Mouse (Mus musculus) bone marrow macrophage, adult 2 months (primary cell): ENCODE measurements around the gene Aktip. TPM values are rescaled to one million over a fixed set of nuclear protein-coding genes. Genes with fewer than 3 reads are reported as not detected.
A peak's percentile ranks its signal among the peaks of the same experiment; 100 is the strongest.

Experiments used
- H3K27ac ChIP-seq: 2 replicates; pipeline ENCODE4 v1.5.1; 2012; ENCODE audit warnings: low read depth, low read length; ENCODE audit not compliant: insufficient read depth
- H3K4me1 ChIP-seq: 2 replicates; pipeline ENCODE4 v1.6.1; 2012; ENCODE audit warnings: low read length; ENCODE audit not compliant: control insufficient read depth, insufficient read depth
- H3K4me3 ChIP-seq: 2 replicates; pipeline ENCODE4 v1.5.1; 2012; ENCODE audit warnings: mild to moderate bottlenecking, low read length, moderate library complexity; ENCODE audit not compliant: insufficient read depth
- CTCF ChIP-seq: IDR thresholded peaks from 2 replicates; pipeline ENCODE4 v1.5.1; 2012; ENCODE audit warnings: low read depth, mild to moderate bottlenecking, low read length, moderate library complexity
- POLR2A ChIP-seq: IDR thresholded peaks from 2 replicates; pipeline ENCODE4 v1.6.1; 2012; ENCODE audit warnings: mild to moderate bottlenecking, low read depth, low read length, borderline replicate concordance
- polyA plus RNA-seq: library from polyadenylated mRNA; stranded (reverse); fragments of >200 nt; gene quantifications from 2 replicates; pipeline ENCODE4 v1.2.4, GENCODE M21; 2012; ENCODE audit not compliant: missing spikeins, insufficient read depth, insufficient read length

Aktip gene
- polyA plus RNA-seq, 1 experiment: 35.1 TPM

DNA sequence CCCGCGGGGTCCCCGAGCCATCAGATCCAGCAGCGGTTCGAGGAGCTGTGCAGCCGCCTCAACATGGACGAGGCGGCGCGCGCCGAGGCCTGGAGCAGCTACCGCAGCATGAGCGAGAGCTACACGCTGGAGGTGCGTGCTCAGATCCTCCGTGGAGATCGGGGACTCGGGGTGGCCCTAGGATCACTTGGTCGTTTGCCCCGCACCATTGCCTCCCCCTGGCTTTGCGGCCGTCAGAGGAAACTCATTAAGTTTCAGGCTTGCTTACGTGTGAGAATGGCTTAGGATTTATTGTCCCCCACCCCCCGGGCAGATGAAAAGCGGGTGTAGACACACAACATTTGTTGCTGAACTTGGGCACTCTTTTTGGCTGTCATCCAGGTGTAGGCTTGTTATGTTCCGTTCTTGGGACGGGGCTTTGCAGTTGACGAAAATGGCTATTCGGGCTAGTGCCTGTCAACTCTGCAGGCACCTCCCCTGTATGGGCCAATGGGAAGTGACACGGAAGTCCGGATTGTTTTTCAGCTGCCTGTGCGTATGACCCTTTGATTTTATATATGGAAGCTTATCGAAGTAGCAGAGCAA lies 129.4 kb downstream of the Aktip start:
- peak overlapping the region; percentile 70 for H3K27ac ChIP-seq
- TF ChIP-seq POLR2A: no peak
- TF ChIP-seq CTCF: no peak
- peaks cover 11% of the 10 kb centered on the region for H3K4me1 ChIP-seq
- peak overlapping the region; percentile 85 for H3K4me3 ChIP-seq

DNA sequence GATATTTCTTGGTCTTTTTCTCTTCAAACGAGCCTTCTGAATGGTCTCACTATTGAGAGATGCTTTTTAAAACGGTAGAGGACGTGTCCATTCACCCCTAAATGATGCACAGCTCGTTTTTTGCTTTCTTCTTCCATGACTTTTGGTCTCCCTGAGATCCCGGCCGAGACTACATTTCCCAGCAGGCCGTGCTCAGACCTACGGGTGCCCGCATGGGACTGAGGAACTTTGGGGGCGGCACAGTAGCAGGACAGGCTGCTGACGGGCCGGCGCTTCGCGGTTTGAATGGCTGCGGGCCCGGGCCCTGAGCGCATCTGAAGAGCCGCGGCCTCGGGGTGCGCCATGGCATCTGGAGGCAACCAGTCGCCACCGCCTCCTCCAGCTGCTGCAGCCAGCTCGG lies 129.9 kb downstream of the Aktip start, which contains the start of gene Rbl2:
TSS of gene Rbl2 (plus strand) at position 224 of the 400 bp plus-strand sequence.
- H3K4me3 ChIP-seq: peak within 1 kb of the TSS; percentile 85
- H3K4me1 ChIP-seq: peaks cover 16% of the 10 kb centered on the region
- TF ChIP-seq POLR2A (no peak), CTCF (no peak)
- peak within 1 kb of the TSS; percentile 70 for H3K27ac ChIP-seq

DNA sequence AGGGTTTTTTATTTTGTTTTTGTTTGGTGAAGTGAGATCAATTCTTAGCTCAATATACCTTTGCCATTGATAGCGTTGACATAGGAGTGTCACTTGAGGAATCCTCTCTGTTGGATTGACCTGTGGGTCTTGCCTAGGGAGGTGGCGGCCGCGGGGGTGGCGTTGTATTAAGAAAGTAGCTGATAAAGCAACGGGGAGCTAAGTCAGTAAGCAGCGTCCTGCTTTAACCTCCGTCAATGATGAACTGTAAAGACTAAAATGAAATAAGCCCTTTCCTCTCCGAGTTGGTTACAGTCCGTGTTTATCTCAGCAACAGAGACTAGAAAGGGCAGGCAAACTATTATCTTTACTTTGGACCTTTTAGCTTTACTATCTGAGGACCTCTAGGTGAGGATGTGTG lies 130.4 kb downstream of the Aktip start:
- no peak for TF ChIP-seq CTCF
- no peak for TF ChIP-seq POLR2A
- peaks cover 16% of the 10 kb centered on the region for H3K4me1 ChIP-seq
- no peak overlapping the region for H3K27ac ChIP-seq
- peak overlapping the region; percentile 85 for H3K4me3 ChIP-seq

DNA sequence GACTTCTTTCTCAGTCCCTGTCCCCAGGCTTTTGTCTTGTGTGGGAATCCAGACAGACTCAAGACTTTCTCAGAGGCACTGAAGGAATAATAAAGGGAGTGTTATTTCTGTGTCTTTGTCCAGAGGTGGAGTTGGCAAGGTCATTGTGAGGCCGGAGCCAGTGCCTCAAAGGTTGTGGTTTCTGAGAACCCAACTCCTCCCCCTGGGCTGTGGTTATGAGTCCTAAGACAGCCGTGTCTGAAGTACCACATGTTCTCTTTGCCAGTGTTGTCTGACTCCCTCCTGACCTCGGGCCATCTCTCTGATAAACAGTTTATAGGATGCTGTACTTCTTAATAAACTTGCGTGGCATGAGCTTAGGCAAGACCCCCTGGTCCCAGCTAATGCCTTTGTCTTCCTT lies 134.6 kb downstream of the Aktip start:
- Histone ChIP-seq H3K4me1 (peaks cover 10% of the 10 kb centered on the region; the same call in 1 of the 2 replicates), H3K4me3 (no peak overlapping the region), H3K27ac (no peak overlapping the region)
- TF ChIP-seq POLR2A (no peak), CTCF (no peak)

Other genes with a start within 250 kb of the Aktip start
- gene Rbl2, start 129.9 kb downstream of the Aktip start, polyA plus RNA-seq: 51.3 and 54.7 TPM in 2 replicates
- gene Rpgrip1l, start 113.3 kb upstream of the Aktip start, polyA plus RNA-seq: 2.3 and 3.7 TPM in 2 replicates
- gene Fto, start 113.5 kb upstream of the Aktip start, polyA plus RNA-seq: 23.6 and 26.4 TPM in 2 replicates